Mouse (Mus musculus): ENCODE measurements around the gene Smyd3.

- TF ChIP-seq CTCF (IDR thresholded peaks at IDR 0.05; ENCODE audit: low read depth, low read length) (no peak), POLR2A (IDR thresholded peaks at IDR 0.05; ENCODE audit: extremely low read depth, insufficient read depth, low read length) (no peak)
These were observed 281.5 kb downstream of the Smyd3 start for GRCm38 (mm10) chr1:179236217-179236840.

Data from liver, adult 2 months (tissue).